Mouse (Mus musculus) brown adipose tissue, adult 24 weeks (tissue): ENCODE results near the gene Mrnip. TPM values are rescaled to one million over a fixed set of nuclear protein-coding genes. Genes with fewer than 3 reads are reported as not detected.

Experiments
- H3K27ac ChIP-seq: fragments of 200-500 bp; replicated peaks from 2 replicates; pipeline ENCODE4 v1.5.1; 2012; ENCODE audit warnings: low read depth, mild to moderate bottlenecking, low read length
- H3K4me1 ChIP-seq: fragments of 200-500 bp; 2 replicates; pipeline ENCODE4 v1.6.1; 2012; ENCODE audit warnings: low read length, mixed read lengths; ENCODE audit not compliant: control insufficient read depth, insufficient read depth, insufficient read length
- H3K4me3 ChIP-seq: fragments of 200-500 bp; 2 replicates; pipeline ENCODE4 v1.5.1; 2012; ENCODE audit warnings: low read depth, mild to moderate bottlenecking, low read length, moderate library complexity; ENCODE audit not compliant: insufficient read depth
- polyA plus RNA-seq: library from polyadenylated mRNA; stranded (reverse); fragments of >200 nt; gene quantifications from 2 replicates; pipeline ENCODE4 v1.2.4, GENCODE M21; 2012; ENCODE audit not compliant: missing spikeins, insufficient read depth, insufficient read length

The Mrnip gene
- polyA plus RNA-seq, 1 experiment: 6.3 TPM

DNA sequence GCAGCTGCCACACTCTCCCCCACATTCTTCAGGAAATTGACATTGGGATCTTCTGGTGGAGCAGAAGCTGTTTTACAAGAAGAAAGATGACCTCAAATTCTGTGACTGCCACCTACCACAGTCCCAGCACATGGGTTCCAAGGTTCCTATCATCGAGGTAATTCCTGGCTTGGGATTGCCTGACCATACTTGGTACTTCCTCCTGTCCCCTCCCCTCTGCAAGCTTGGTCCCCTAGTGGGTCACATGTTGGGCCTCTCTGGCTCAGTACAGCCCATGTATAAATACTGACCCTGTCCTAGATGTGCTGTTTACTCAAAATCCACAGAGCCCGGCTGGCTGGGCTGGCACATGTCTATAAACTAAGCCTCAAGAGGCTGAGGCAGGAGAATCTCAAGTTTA is 31.8 kb downstream of the Mrnip start:
- Histone ChIP-seq H3K4me1 (peaks cover 8% of the 10 kb centered on the region), H3K27ac (no peak overlapping the region), H3K4me3 (no peak overlapping the region)

DNA sequence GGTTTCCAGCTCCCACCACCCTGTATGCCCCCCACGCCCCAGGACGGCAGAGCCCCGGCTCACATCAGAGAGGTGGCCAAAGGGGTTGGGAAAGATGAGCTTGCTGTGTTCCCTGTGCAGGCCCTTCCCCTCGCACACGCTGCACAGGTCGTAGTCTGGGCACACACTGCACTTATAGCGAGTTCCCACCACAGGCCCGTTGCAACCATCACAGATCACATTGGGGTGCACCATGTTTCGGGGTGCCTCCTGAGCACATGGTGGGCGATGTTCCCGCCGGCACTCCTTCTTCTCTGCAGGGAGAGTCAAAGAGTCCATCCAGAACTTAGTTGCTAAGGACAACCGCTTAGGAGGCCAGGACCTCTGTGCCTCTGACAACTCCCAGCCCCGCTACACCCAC is 33.1 kb downstream of the Mrnip start:
- Histone ChIP-seq H3K4me3 (no peak overlapping the region), H3K4me1 (peaks cover 9% of the 10 kb centered on the region), H3K27ac (no peak overlapping the region)

DNA sequence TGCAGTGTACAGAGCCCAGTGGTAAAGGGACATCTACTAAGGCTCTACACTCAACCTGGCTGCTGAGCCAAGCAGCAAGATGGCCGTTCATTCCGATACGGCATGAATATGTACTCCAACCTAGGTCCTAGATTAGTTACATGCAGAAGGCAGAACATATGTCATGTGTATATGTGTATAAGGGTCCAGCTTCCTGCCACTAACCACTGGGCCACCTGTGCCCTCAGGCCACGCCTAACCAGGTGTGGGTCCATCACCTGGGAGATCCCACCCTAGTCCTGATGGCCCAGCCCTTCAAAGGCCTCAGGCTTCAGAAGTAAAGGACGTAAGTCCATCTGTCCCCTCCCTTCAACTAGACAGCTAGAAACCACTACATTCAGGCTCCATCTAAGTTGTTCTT is 33.8 kb downstream of the Mrnip start:
- Histone ChIP-seq H3K4me1 (peaks cover 16% of the 10 kb centered on the region), H3K4me3 (no peak overlapping the region; the same call in 1 of the 2 replicates), H3K27ac (no peak overlapping the region)

DNA sequence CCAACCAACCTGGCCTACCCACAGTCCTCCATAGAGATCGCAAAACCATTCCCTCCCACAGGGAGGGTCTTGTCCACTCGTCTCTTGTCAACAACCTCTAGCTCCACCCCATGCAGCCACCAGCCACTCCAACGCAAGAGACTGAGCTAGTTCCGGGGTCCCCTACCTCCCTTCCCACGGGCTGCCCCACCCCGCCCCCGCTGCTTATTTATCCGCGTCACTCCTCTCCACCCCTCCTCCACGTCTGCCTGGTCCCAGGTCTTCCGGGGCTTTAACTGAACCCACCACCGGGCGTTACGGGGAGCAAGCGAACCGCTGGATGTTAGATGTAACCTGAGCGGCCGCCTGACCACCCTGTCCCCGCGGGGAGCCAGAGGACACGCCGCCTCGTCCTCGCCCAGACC is 35.9 kb downstream of the Mrnip start:
- Histone ChIP-seq H3K4me3 (peak overlapping the region; percentile 98), H3K27ac (peak overlapping the region; percentile 90), H3K4me1 (peaks cover 23% of the 10 kb centered on the region)

DNA sequence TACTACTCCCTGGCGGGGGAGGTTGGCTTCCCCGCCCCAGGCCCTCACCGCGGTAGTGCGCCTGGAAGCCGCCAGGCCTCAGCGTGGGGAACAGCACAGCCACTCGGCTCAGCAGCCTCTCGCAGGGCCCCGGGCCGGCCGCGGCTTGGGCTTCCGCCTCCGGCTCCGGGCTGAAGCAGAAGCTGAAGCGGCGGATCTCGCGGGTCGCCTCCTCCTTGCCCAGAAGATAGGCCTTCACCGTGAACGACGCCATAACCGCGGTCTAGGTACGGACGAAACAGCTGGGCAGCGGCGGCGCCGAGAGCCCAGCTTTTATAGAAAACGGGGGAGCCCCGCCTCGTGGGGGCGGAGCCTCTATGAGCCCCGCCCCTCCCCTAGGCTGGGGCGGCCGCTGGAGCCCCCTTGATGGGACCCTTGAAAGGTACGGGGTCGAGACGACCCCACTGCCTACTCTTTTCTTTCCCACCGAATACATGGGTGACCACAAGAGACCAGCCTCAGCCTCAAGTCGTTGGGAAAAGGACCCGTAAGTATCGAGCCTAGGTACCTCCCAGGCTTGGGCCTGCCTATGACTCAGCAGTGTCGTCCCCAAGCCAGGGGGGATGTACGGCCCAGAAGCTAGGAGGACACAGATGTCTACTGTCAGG is 36.4 kb downstream of the Mrnip start, which contains the start of the genes Sqstm1 and Mgat4b:
Gene Sqstm1 (minus strand): TSS at position 323 of the 647 bp plus-strand sequence.
Gene Mgat4b (plus strand): TSS at position 386 of the 647 bp plus-strand sequence.
- peaks cover 23% of the 10 kb centered on the region for H3K4me1 ChIP-seq
- peak within 1 kb of the TSS; percentile 98 for H3K4me3 ChIP-seq
- H3K27ac ChIP-seq: peak within 1 kb of the TSS; percentile 92

DNA sequence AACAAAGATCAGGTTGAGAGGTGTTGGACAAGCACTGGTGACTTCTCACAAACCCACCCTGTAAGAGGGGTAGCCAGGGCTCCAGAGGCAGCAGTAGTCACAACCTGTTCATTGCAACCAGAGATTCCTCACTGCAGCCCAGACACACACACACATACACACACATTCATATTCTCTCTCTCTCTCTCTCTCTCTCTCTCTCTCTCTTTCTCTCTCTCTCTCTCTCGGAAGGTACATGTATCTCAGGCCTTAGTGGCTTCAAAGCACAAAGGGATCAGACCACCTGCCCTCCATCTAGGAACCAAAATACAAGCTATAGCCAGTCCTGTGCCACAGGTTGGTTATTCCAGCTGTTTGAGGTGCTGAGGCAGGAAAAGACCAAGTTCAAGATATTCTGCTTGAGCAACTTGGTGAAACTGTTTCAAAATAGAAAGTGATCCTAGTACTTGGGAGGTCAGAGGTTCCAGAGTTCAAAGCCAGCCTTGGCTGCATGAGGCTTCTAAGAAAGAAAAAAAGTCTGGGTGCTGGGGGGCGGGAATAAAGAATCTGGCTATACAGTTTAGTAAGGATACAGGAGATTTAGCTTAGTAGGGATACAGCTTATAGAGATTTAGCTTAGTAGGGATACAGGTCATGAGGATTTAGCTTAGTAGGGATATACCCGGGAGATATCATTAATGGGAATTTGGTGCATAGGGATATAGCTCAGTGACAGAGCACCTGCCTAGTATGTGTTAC is 37.2 kb downstream of the Mrnip start:
- peak overlapping the region; percentile 96 for H3K27ac ChIP-seq
- H3K4me1 ChIP-seq: peaks cover 26% of the 10 kb centered on the region

DNA sequence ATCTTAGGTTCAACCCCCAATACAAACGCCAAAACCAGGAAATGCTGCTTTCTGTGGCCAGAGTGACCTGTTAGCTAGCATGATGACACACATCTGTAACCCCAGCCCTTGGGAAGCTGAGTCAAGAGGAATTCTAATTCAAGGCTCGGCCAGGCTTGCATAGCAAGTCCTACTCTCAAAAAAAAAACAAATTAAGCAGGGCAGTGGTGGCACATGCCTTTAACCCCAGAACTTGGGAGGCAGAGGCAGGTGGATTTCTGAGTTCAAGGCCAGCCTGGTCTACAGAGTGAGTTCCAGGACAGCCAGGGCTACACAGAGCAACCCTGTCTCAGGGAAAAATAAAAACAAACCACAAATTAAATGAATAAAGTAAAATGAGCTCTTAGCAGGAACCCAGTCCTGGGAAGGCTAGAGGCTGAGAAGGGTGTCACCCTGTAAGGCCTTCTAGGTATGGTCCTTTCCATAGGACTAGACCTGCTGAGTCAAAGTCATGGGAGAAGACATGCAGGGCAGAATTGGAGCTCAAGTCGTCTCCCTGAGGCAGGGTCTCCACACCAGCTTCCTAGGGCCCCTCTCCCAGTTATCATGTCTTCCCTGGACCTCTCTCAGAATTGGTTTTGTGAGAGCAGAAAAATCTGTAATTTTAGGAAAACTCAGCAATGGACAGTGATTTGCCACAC is 38.0 kb downstream of the Mrnip start:
- H3K27ac ChIP-seq: peak overlapping the region; percentile 96
- H3K4me1 ChIP-seq: peaks cover 30% of the 10 kb centered on the region
- peak overlapping the region; percentile 35 for H3K4me3 ChIP-seq

More for the DNA sequence above, 37.2 kb downstream of the Mrnip start:
- H3K4me3 ChIP-seq: peak overlapping the region; percentile 98

DNA sequence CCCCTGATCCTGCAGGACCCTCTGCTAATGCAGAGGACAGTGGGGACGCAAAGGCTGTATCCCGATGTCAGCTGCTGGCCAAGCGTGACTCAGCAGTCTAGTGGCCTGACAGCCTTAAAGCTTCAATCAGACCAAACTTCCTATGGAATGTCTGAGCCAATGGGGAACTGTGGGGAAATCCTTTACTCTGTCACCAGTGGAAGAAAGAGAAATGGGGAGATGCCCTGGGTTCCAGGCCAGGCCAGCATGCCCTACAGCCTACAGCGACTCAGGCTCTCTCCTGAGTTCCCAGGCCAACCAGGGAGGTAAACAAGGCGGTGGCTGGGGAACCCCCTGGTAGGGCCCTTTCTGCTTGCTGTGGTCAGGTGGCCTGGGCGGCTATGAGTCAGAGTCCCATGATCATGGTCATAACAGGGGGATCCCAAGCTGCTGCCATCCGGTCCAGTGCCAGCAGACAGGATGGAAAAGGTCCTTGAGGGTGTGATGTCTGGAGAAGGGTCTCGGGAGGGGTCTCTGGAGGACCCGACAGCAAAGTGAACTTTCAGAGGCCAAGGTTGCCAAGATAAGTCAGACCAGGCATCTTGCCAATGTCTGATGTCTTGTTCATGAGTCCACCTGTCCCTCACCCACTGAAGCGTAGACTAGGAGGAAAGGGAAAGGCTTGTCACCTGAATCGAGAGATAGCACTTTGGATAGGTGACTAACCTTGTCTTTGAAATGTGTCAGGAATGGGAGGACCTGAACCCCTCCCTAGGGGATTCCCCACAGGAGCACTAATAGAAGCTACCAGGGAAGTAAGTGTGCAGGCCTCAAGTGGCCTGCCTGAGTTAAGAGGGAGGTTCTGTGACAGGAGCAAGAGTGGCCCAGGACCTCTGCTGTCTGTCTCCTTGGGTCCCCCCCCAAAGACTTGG is 38.9 kb downstream of the Mrnip start:
- Histone ChIP-seq H3K4me3 (peak overlapping the region; percentile 35), H3K4me1 (peaks cover 26% of the 10 kb centered on the region)

DNA sequence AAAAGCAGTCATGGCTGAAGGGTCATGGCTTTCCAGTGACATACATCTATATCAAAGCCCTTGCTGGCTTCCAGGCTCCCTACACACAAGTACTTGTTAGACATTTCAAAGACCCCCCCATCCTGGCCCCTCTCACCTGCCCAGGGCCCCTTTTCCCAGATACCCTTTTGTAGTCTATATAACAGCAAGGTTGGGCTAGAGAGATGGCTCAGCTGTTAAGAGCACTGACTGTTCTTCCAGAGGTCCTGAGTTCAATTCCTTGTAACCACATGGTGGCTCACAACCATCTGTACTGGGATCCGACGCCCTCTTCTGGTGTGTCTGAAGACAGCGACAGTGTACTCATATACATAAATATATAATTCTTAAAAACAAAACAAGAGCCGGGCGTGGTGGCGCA is 40.4 kb downstream of the Mrnip start:
- H3K4me3 ChIP-seq: no peak overlapping the region
- H3K27ac ChIP-seq: no peak overlapping the region
- peaks cover 22% of the 10 kb centered on the region for H3K4me1 ChIP-seq

More for the DNA sequence above, 38.9 kb downstream of the Mrnip start:
- H3K27ac ChIP-seq: peak overlapping the region; percentile 96

DNA sequence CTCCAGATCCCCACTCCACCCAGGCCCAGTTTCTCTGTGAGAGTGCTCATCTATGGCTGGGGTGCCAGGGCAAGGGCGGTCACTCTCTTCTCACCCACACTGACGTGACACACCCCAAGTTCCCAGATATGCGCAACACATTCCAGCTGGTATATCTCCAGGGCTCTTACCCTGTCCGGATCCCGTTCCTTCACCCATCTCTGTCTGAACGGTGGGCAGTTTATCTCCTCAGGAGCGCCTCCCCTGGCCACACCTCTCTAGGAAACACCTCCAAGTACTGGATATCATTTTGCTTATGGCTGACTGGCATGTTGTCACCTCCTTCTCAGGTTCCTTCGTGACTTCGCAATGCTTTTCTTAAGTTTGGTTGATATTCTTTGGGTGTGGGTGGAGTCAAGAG is 41.4 kb downstream of the Mrnip start:
- Histone ChIP-seq H3K27ac (no peak overlapping the region), H3K4me3 (no peak overlapping the region), H3K4me1 (peaks cover 22% of the 10 kb centered on the region)

DNA sequence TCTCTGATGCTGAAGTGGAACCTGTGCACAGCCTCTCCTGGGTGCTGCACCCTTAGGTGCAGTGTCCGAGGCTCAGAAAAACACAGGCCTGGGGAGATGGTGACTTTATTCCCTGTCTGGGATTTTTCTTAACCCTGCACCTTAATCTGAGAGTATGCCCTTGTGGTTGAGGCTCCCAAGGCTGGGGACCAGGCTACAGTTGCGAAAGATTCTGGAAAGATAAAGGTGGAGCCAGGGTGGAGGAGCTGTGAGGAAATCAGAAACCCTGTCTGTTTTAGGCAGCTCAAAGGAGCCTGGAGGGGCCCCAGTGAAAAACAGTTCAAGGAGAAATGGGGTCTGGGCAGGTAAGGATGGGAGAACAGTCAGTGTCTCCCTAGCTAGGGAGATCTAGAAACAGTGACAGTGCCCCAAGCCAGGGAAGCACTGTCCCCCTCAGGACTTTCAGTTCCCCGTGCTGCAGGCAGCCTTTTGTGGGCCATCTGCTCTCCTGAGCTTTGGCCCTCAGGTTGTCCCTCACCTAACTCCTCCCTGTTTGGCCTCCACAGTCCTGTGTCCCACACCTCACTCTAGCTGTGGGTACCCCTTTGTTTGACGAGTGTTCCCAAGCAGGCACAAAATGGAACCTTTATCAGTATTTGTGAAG is 42.6 kb downstream of the Mrnip start:
- H3K4me1 ChIP-seq: peaks cover 22% of the 10 kb centered on the region
- no peak overlapping the region for H3K27ac ChIP-seq
- no peak overlapping the region for H3K4me3 ChIP-seq

DNA sequence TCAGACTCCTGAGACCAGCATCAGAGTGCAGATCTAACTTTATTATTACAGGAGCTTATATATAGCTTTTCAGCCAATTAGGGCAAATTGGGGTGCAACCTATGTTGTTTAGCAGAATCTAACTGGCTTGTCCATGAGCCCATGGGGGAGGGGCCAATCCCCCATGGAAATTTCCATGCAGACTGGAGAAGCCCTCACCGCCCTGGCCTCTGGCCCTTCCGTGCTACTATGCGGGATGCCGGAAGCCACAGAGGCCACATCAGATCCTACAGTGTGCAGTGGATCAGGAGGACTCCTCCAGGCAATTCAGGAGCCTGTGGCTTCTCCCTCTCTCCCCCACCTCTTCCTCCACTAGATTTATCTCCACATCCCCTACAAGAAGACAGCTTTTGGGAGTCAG is 43.6 kb downstream of the Mrnip start:
- Histone ChIP-seq H3K4me3 (no peak overlapping the region), H3K27ac (no peak overlapping the region), H3K4me1 (peaks cover 16% of the 10 kb centered on the region)

DNA sequence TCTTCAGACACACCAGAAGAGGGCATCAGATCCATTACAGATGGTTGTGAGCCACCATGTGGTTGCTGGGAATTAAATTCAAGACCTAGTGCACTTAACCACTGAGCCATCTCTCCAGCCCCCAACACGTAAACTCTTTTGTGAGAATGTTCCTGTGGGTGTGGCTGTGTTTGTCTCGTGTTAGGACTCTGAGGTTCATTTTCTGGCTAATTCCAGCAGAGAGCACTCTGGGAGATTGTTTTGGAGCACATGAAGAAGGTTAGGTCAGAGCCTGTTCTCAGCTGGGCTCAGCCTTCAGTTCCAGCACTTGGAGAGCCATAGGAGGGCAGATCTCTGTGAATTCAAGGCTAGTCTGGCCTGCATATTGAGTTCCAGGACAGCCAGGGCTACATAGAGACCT is 45.6 kb downstream of the Mrnip start:
- Histone ChIP-seq H3K27ac (no peak overlapping the region), H3K4me3 (no peak overlapping the region), H3K4me1 (peaks cover 7% of the 10 kb centered on the region)

DNA sequence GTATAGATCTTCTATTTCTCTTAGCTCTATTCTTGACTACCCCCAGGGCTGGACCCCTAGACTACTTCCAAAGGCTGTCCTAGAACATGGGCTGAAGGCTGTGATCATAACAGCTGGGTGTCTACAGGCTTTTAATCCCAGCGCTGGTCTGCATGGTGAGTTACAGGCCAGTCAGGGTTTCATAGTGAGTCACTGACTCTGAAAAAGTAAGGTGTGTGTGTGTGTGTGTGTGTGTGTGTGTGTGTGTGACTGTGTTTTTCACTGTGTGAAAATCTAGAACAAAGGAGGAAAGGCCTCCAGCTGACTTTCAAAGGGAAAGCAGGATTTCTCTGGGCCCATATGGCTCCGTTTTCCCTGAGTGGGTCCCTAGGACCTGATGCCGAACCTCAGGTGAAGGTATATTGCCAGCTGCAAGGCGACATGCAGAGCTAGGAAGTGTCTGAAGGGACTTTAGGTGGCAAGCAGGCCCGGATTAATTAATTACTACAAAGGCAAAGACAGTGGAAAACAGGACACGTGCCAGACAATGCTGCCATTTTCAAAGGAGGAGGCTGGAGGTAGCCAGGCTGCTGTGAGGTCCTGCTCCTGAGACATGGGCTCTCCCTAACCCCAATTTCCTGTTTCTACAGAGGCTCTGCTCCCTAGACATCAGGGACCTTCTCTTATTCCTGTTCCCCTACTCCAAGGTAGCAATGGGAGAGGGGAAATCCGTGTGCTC is 48.5 kb downstream of the Mrnip start:
- H3K4me1 ChIP-seq: peaks cover 9% of the 10 kb centered on the region
- H3K4me3 ChIP-seq: no peak overlapping the region
- H3K27ac ChIP-seq: no peak overlapping the region
